Mouse (Mus musculus) thymus, postnatal 36 days (tissue): ENCODE measurements around the gene Hormad1.
"Not testable (repeated sequence)": the region's sequence is repeated elsewhere in the genome, so short reads cannot be mapped to it uniquely, and the experiment has no call there.

Experiments used
- DNase-seq, 2 experiments: peaks; one replicate each; pipeline ENCODE4 v3.0.0; 2022; ENCODE audit warnings: mixed read lengths in 2 of 2

Gene Hormad1

GRCm38 (mm10) chr3:95569585-95569984, 10.1 kb downstream of the Hormad1 start:
- DNase-seq, result no peak

GRCm38 (mm10) chr3:95587754-95588603, 28.5 kb downstream of the Hormad1 start:
- no peak for DNase-seq

DNA sequence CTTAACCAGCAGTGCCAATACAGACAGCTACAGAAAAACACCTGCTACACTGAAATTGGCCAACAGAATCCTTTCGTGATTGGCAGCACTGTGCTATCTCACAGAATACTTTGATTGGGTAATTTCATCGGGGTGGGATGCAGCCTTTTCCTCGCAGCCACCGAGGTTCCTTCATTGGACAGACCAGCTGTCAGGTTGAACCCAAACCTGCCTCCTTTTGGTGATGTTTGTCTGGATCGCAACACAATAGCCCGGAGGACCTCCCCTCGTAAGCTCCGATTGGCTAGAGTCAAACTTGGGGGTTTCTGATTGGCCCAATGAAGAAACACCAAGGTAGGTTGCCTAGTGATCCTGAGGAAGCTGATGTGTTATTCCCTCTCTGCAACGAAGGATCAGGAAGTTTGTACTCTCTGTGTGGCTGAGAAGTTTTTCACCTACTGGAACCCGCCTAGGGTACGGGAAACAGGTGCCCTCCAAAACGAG, 29.2 kb downstream of the Hormad1 start, which contains the start of gene Golph3l:
TSS of gene Golph3l (plus strand) at position 331 of the 483 bp plus-strand sequence.
- DNase-seq, result peak; percentile 89 to 93

GRCm38 (mm10) chr3:95598734-95599133, 39.3 kb downstream of the Hormad1 start:
- DNase-seq, result no peak

DNA sequence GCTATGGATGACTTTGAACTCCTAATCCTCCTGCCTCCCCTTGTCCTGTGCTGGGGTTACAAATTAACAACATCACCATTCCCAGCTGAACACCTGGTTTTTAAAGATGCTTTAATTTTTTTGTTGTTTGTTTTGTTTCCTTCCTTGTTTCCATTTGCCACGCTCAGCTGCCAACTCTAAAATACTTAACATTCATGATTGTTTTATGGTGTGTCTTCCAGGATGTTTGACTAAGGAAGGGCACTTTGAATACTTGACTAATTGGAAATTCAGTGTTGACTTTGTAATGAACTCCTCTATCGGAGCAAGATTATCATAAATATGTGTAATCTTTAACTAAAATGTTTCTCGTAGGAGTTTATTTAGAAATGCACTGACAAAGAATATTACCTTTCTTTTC, 41.8 kb downstream of the Hormad1 start:
- no peak for DNase-seq

DNA sequence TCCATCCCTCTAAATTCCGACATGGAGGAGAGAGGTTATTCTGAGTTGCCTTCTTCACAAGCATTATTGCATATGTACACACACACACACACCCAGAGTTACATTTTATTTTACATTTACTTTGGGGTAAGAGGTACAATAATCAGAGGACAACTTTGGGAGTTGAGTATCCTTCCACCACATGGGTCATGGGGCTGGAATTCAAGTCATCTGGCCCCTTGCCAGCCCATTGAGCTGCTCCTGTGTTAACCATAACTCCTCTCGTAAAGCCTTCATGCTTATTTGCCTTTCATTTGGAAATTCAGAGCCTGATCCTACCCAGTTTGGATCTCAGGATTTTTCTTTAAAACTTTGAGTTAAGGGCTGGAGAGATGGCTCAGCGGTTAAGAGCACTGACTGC, 46.6 kb downstream of the Hormad1 start:
- DNase-seq, result no peak

GRCm38 (mm10) chr3:95609195-95609594, 49.7 kb downstream of the Hormad1 start:
- DNase-seq, result no peak

DNA sequence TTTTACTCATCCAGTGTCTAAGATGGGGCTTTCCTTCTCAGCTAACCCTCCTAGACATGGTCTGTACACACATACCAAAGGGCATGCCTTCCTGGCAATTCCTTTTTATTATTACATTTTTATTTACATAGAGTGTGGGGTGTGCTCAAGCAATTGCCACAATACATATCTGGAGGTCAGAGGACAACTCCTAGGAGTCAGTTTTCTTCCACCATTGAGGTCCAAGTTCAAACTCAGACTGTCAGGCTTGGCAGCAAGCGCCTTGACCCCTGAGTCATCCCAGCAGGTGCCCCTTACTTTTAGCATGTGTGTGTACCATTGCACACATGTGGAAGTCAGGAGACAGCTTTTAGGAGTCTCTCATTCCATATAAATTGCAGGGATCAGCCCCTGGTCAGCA, 54.5 kb downstream of the Hormad1 start:
- DNase-seq, result no peak

DNA sequence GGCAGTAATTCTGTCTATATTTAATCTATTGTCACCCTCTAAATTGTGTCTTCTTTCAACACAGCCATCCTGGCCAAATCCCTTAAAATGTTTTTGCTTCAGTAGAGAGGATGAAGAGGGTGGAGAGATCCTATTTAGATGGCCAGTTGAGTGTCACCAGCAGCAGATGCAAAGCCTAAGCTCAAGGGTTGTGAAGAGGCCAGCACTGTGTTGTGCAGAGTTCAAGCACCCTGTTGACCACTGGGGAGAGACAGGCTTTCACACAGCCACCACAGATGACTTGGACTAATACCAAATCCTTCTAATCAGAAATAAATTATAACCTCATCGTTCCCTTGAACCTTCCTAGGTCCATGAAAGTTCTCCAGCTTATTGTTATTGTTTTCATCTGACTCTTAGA, 59.0 kb downstream of the Hormad1 start:
- DNase-seq, result no peak

DNA sequence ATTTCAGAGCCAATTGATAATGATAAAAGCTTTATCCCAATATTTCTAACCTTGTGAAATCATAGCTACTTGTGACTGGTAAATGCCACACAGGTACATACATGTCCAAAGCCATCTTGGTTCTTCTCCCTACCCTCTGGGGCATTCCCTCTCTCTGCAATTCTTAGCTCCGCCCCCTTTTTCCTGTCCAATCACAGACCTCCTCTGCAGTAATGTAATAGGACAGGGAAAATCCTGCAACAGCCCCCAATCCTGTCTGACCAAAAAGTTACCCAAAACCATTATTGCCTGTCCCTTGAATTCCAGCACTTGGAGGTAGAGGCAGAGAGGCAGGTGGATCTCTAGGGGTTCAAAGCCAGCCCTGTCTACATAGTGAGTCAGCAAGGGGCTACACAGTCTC, 61.8 kb downstream of the Hormad1 start:
- no peak for DNase-seq

DNA sequence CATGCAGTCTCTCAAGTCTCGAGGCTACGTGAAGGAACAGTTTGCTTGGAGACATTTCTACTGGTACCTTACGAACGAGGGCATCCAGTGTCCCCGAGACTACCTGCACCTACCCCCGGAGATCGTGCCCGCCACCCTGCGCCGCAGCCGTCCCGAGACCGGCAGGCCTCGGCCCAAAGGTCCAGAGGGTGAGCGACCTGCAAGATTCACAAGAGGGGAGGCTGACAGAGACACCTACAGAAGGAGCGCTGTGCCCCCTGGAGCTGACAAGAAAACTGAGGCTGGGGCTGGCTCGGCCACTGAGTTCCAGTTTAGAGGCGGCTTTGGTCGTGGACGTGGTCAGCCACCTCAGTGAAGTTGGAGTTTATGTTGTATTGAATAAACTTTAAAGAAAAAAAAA, 62.9 kb downstream of the Hormad1 start:
- not testable (repeated sequence) for DNase-seq

- no peak for DNase-seq
These were observed 64.1 kb downstream of the Hormad1 start for GRCm38 (mm10) chr3:95623551-95623950.

GRCm38 (mm10) chr3:95623991-95624515, 64.6 kb downstream of the Hormad1 start:
- DNase-seq, result not testable (repeated sequence)

DNA sequence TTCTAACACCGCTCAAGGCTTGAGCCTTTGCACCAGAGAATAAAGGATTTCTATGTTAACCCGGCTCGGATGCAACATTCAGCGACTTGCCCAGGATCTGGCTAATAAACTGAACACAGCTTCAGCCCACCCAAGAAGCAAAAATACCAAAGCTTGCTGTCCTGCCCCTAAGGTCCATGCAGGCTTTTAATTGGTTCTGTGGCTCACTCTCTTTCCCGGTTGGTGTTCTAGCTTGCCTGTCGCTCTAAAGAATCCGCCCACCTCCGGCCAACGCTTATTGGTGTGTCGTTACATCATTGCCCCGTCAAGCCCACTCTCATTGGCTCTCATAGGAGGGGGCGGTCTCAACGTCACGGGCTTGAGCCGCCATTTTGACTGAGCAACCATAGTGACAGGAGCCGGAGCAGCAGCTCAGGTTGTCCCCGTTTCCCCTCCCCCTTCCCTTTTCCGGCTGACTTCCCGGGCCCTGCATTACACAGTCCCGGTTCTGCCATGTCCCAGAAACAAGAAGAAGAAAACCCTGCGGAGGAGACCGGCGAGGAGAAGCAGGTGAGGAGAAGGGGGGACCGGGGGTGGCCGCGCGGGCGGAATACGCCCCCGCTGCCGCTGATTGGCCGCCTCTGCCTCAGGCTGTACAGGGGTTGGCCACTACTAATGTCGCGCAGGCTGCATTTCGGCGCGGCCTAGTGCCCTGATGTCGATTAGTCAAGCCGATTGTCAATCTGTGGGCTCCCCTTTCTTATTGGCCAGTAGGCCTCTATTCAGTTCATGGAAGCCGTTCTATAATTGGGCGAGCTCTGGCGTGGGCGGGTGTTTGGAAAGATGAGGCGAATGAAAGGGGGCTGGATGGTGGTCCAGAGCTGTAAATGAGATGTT, 65.4 kb downstream of the Hormad1 start, which contains the start of gene Ensa:
TSS of gene Ensa (plus strand) at position 366 of the 876 bp plus-strand sequence.
- DNase-seq, result peak; percentile 94 to 97

DNA sequence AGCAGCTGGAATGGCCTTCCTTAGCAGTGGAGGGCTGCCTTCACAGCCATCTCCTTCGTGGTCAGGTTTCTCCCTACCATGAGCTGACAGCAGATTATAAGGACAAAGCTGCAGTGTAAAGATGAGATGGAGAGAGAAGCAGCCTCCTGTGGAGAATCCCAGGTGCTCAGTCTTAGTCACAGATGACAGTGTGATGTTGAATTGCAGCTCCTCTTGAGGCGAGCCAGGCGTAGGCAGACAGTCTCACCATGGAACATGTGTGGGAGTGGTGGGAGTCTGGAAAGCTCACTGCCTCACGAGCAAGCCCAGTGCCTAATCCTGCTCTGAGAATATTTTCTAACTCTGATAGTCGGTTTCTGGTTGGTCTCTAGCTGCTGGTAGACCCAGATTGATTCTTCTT, 68.3 kb downstream of the Hormad1 start:
- DNase-seq, result no peak

GRCm38 (mm10) chr3:95629755-95630154, 70.3 kb downstream of the Hormad1 start:
- DNase-seq, result no peak

DNA sequence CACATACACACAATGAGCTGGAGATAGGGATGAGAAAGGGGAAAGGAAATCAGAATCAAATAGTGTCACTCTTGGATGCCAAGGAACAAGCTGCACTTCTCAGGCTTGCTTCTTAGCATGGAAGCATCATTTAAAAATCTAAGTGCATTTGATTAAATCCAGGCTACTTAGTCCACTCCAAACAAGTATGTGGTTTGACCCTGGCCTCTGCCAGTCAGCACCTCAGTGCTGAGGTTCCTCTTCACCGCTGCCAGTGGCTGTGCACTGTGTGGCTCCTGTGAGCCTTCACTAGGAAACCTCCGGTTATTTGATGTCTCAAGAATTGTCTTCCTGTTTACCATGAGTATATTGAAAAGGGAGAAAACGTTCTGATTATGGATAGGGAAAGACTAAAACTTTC, 71.4 kb downstream of the Hormad1 start:
- DNase-seq, result no peak

GRCm38 (mm10) chr3:95631304-95631703, 71.8 kb downstream of the Hormad1 start:
- DNase-seq, result no peak

DNA sequence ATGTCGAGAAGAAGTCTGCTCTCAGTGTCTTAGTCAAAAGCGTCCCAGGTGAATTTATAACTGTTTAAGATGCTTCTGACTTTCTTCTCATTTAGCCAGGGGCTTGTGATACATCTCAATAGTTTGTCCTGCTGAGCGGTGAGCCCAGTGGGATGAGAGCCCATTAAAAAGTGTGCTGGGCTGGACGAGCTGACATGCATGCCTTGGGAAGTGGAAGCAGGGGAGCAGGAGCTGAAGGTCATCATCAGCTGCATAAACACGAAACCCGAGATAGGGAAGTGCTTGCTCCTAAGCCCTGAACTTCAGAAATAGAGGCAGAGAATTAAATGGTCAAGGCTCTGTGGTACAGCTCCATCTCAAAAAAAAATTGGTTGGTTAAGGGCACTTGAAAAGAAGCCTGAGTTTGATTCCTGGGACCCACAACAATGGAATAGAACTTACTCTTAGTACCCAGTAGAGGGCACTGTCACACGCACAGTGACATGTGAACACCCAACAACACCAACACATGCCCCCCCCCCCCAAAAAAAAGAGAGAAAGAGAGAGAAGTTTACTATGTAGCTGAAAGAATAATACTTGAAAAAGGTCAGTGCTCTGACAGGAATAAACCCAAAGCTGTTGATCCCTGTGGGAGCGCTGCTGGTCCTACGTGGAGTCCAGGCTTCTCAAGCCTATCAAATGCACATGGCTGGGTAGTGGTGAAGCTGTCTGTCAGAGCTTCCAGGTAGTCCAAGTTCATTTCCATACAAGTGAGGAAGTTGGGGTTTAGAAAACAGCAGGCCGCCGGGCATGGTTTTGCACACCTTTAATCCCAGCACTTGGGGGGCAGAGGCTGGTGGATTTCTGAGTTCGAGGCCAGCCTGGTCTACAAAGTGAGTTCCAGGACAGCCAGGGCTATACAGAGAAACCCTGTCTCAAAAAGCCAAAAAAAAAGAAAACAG, 73.4 kb downstream of the Hormad1 start:
- DNase-seq, result no peak

DNA sequence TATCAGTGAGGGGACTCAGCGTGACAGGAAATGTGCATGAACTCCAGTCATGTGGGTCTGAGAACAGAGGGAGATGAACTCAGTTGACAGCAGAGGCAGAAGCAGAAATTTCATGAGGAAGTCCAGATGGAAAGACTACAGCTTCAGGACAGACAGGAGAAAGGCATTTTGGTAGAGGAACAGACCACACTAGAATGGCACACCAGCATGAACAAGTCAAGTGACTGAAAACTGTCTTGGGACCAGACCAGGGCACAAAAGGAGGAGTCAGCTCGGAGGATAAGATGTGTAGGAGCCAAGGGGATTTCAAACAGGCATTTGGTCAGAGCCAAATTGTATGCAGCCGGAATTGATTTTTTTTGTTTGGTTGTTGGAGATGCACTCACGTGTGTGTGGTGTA, 76.2 kb downstream of the Hormad1 start:
- DNase-seq, result no peak

GRCm38 (mm10) chr3:95636072-95636471, 76.6 kb downstream of the Hormad1 start:
- no peak for DNase-seq
